Mouse (Mus musculus) forebrain, embryonic 10.5 days (tissue): Measurements from ENCODE around the gene Kera. TPM values are rescaled to one million over a fixed set of nuclear protein-coding genes. Genes with fewer than 3 reads are reported as not detected.

Experiments used
- DNase-seq: peaks from one replicate; pipeline ENCODE4 v3.0.0-alpha.2; 2017; ENCODE audit warnings: low spot score; ENCODE audit errors: extremely low spot score
- H3K27ac ChIP-seq: fragments of 300-500 bp; sonication (generic); 2 replicates; pipeline ENCODE4 v1.5.1; 2016; ENCODE audit warnings: mild to moderate bottlenecking
- H3K27me3 ChIP-seq: fragments of 300-500 bp; sonication (generic); 2 replicates; pipeline ENCODE4 v1.6.1; 2016; ENCODE audit warnings: mild to moderate bottlenecking; ENCODE audit not compliant: poor library complexity, severe bottlenecking
- H3K36me3 ChIP-seq: fragments of 300-500 bp; sonication (generic); replicated peaks from 2 replicates; pipeline ENCODE4 v1.6.1; 2016; ENCODE audit warnings: mild to moderate bottlenecking, moderate library complexity
- H3K4me1 ChIP-seq: fragments of 300-500 bp; sonication (generic); 2 replicates; pipeline ENCODE4 v1.6.1; 2016
- H3K4me3 ChIP-seq: fragments of 300-500 bp; sonication (generic); 2 replicates; pipeline ENCODE4 v1.5.1; 2016; ENCODE audit warnings: mild to moderate bottlenecking, moderate library complexity
- H3K9me3 ChIP-seq: fragments of 300-500 bp; sonication (generic); 2 replicates; pipeline ENCODE4 v1.6.1; 2016; ENCODE audit warnings: mild to moderate bottlenecking, moderate library complexity
- WGBS: fragments of 180-500 bp; shearing (Covaris S2); methylation state at CpG from one replicate; pipeline ENCODE4 v1.1.7; 2016; 5-methylcytosine and 5-hydroxymethylcytosine counted together
- polyA plus RNA-seq: library from polyadenylated mRNA; unstranded; fragments of >200 nt; fragmentation: Nextera tagmentation; extraction: Ambion mirVana; gene quantifications from 2 replicates; pipeline ENCODE4 v1.2.1, GENCODE M21; 2016

Gene Kera
- polyA plus RNA-seq: not detected in 2 replicates

DNA sequence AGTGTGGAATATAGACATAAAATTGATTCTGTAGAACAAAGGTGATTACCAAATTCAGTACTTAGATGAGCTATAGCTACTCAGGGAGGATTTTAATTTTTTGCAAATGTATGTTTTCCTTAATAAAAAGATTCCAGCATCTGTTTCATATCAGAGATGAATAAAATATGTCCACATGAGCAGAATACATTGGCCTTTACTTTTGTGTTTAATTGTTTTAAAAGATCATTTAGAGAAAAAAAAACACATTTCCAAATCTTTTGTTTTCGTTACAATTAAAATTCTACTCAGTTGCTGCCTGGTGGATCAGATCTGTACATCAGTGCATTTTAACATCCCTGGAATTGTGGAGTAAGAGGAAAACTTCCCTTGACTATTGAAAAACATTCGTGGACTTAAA lies at the start of gene Kera:
Kera (plus strand) TSS at position 301 of the 400 bp plus-strand sequence.
- Histone ChIP-seq H3K36me3 (no peaks in the 10 kb centered on the region), H3K27me3 (no peaks in the 10 kb centered on the region), H3K4me3 (no peak within 1 kb of the TSS), H3K27ac (no peak within 1 kb of the TSS), H3K4me1 (no peaks in the 10 kb centered on the region), H3K9me3 (no peaks in the 10 kb centered on the region)
- 89% methylated on average over 2 of the region's 2 CpGs for WGBS
- no peak for DNase-seq

DNA sequence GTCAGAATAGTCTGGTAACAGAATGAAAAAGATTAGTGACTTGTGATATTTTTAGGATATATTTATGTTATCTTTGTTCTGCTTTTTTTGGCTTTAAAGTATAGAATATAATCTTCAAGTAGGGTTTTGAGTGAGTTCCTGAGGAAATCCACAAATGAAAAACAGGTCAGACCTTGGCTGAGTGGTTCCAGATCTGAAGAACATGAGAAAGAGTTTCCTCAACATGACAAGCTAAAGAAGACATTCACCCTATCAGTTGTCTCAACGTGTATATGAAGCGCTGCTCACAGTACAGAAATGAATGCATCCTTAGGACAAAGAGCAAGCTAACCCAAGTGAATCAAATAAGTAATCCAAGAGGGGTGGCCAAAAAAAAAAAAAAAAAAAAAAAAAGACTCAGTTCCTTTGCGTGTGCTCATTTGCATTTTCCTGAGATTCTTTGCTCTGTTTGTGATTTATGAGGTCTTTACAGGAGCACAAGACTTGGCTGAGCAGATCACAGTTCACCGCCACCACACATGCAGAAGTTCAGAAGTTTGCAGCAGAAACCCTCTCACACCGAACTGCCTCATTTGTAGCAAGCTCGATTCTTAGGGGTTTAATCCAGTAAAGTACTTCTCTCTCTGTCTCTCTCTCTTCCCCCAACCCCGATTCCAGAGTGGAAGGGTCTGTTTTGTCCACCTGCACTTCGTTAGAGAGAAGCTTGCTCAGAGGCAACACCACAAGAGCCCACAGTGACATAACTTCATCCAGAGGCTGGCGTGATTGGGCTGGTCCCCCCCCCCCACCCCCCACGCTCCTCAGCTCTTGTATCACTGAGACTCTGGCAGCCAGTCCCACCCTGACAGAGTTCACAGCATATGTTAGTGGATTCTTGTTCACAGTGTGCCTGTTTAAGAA lies 41.5 kb upstream of the Kera start, which contains the start of gene Lum:
Lum (plus strand) TSS at position 172 of the 900 bp plus-strand sequence.
- 0 out of 2 replicates have a peak, but pooled peaks cover 4% of the 10 kb centered on the region for H3K36me3 ChIP-seq
- H3K27me3 ChIP-seq: no peaks in the 10 kb centered on the region
- H3K4me1 ChIP-seq: peaks cover 10% of the 10 kb centered on the region
- DNase-seq: peak; percentile 37
- 57% methylated on average over 10 of the region's 10 CpGs for WGBS
- no peaks in the 10 kb centered on the region for H3K9me3 ChIP-seq
- peak within 1 kb of the TSS; percentile 75 for H3K27ac ChIP-seq
- no peak within 1 kb of the TSS for H3K4me3 ChIP-seq

DNA sequence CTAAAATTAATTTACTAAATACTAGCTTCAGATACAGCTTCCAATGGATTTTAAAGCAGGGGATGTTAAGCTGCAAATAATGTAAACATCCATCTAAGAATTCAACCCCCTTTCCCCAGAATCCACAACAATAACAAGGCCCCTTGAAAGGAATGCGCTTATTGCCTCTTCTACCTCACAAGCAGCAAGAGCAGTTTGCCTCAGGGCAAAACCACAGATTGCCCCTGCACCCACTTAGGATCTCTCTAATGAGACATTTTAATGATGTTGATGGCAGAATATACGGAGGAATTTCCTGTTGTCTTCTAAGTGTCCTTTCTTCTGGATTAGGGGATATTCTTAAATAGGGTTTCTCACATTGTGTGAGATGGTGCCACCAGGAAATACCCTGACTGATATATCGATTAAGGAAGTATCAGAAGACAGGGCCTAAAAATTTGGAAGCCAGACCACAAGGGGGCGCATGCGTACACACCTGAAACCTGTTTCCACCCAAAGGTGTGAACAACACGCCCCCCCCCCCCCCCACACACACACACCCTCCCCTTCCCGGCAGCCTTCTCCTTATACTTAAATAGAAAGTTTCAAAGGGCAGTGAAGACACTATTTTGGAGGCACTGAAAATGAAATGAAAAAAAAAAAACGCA lies 39.1 kb upstream of the Kera start:
- peak; percentile 18 for DNase-seq
- 53% methylated on average over 8 of the region's 8 CpGs for WGBS

DNA sequence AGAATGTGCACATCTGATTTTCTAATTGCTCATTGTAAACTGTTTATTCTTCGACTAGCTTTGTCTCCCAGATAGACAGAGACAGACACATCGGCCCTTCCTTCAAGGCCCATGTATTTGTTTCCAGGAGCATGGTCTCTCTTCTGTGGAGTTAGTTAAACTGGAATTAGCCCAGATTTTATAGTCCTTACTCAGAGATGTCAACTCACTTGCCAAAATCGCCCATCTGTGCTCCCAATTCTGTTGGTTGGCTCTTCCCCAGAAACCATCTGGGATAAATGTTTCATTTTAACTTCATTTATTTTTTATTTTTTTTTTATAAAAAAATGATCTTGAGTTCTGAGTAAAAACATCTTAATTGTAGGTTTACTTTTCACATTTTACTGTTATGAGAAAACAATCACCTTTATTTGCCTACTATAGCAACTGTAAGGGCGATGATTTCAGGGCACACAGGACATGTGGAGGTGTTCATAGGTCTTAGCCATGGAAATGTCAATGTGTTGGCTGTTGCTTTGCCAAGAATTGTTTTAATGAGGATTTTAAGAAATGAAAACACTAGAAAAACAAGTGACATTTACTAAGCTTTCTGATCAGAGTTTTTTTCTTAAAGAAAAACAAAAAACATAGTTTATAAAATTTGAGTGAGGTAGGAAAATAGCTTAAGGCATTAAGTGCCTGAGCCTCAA lies 24.0 kb upstream of the Kera start:
- H3K36me3 ChIP-seq: no peaks in the 10 kb centered on the region
- H3K4me1 ChIP-seq: no peaks in the 10 kb centered on the region
- WGBS: 88% methylated on average over 4 of the region's 4 CpGs
- no peaks in the 10 kb centered on the region for H3K9me3 ChIP-seq
- H3K27ac ChIP-seq: no peak overlapping the region
- H3K4me3 ChIP-seq: no peak overlapping the region
- no peaks in the 10 kb centered on the region for H3K27me3 ChIP-seq
- no peak for DNase-seq

More for the DNA sequence above, 39.1 kb upstream of the Kera start:
- Histone ChIP-seq H3K9me3 (no peaks in the 10 kb centered on the region), H3K27me3 (no peaks in the 10 kb centered on the region), H3K4me1 (peaks cover 10% of the 10 kb centered on the region), H3K36me3 (0 out of 2 replicates have a peak, but pooled peaks cover 4% of the 10 kb centered on the region), H3K4me3 (no peak overlapping the region), H3K27ac (no peak overlapping the region)

DNA sequence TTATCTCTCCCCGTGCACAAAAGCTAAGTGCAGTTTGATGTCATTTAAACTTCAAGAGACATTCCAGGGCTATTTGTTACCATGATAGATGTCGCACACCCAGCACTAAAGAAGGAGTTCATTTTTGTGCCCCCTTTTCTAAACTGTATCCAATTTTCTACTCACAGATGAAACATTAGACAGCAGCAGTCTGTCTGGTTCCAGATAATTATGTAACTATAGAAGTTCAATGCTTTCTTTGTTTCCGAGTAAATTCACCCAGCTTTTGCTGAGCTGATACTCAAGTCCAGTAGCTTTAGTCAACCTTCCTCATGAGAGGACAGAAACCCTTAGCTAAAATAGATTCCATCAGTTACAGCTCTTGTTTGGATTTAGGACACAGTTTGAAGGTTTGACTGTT lies 22.5 kb upstream of the Kera start:
- H3K4me3 ChIP-seq: no peak overlapping the region
- no peaks in the 10 kb centered on the region for H3K9me3 ChIP-seq
- no peak overlapping the region for H3K27ac ChIP-seq
- no peaks in the 10 kb centered on the region for H3K4me1 ChIP-seq
- H3K27me3 ChIP-seq: no peaks in the 10 kb centered on the region
- no peak for DNase-seq
- 78% methylated on average over 3 of the region's 3 CpGs for WGBS
- no peaks in the 10 kb centered on the region for H3K36me3 ChIP-seq

DNA sequence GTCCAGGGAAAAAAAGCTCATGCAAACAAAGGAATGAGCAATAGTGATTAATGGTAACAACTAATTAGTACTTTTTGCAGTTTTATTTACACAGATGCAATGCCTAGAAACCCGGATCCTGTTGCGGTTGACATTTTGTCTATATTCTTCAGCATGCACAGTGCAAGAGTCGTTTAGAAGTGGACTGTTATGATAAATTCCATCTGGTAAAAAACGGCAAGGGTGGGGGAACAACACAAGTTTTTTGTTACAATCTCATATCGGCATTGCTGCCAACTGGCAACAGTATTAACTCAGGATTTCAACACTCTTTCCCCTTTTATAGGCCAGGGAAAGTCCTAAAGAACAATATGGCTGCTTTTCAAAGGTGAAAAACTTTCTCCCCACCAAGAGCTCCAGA lies 19.5 kb upstream of the Kera start:
- no peak overlapping the region for H3K27ac ChIP-seq
- H3K9me3 ChIP-seq: no peaks in the 10 kb centered on the region
- 91% methylated on average over 5 of the region's 5 CpGs for WGBS
- no peaks in the 10 kb centered on the region for H3K36me3 ChIP-seq
- DNase-seq: no peak
- H3K4me3 ChIP-seq: no peak overlapping the region
- H3K4me1 ChIP-seq: no peaks in the 10 kb centered on the region
- H3K27me3 ChIP-seq: no peaks in the 10 kb centered on the region

DNA sequence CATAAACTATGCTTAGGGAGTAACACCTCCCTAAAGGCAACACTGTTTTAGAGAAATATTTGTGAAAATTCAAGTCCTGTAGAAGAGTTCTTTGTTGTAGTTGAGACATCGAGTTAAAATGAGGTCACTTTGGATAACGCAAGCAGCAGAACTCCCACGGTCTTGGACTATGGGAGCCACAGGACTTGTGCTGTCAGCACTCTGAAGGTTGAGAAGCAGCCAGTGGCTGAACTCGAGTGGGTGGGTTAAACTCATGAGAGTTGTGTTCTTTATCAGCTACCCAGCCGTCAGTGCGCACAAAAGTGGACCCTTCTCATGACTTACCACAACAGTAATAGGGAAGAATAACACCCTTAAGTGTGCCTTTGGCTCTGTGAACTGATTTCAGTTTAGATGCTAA lies 17.1 kb upstream of the Kera start:
- WGBS: 90% methylated on average over 6 of the region's 6 CpGs
- H3K9me3 ChIP-seq: no peaks in the 10 kb centered on the region
- H3K36me3 ChIP-seq: no peaks in the 10 kb centered on the region
- DNase-seq: no peak
- no peaks in the 10 kb centered on the region for H3K4me1 ChIP-seq
- H3K27ac ChIP-seq: no peak overlapping the region
- no peaks in the 10 kb centered on the region for H3K27me3 ChIP-seq
- H3K4me3 ChIP-seq: no peak overlapping the region

DNA sequence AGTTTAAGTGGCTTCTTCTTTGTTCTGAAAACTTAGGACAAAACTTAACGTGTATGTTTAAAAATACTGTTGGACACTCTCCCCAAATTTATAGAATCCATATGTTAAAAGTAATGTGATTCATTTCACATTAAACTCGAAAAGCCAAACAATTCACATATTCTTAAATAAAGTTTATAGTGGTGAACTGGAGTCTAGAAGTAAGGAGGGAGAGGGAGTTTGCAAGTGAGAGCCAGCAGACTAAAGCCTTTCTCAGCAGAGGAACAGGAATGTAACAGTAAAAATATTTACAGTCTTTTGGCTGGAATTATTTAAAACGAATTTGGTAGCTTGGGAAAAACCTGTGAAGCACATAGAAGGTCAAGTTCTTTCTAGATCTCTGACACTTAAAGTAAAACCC lies 15.6 kb upstream of the Kera start:
- Histone ChIP-seq H3K4me3 (no peak overlapping the region), H3K36me3 (no peaks in the 10 kb centered on the region), H3K27ac (no peak overlapping the region), H3K9me3 (no peaks in the 10 kb centered on the region), H3K27me3 (no peaks in the 10 kb centered on the region), H3K4me1 (no peaks in the 10 kb centered on the region)
- DNase-seq: no peak
- 76% methylated on average over 3 of the region's 3 CpGs for WGBS

DNA sequence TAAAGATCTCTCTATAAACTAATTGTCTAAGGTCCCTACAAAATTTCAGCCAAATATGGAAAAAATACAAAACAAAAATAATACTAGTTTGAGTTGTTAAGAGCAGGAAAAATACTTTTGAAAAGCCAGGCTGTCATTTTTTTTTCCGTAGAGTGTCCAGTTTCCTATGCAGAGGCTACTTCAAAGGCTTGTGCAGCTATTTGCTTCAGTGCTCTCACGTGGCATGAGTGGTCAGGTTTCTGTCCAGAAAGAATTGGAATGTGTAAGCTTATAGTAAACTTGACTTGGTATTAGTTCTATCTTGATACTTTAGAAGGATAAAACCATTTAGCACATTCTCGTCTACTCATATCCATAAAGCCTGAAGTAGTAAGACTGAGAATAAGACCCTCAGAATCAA lies 15.0 kb upstream of the Kera start:
- H3K4me1 ChIP-seq: no peaks in the 10 kb centered on the region
- H3K27me3 ChIP-seq: no peaks in the 10 kb centered on the region
- no peaks in the 10 kb centered on the region for H3K9me3 ChIP-seq
- H3K27ac ChIP-seq: no peak overlapping the region
- H3K36me3 ChIP-seq: no peaks in the 10 kb centered on the region
- no peak overlapping the region for H3K4me3 ChIP-seq
- 78% methylated on average over 3 of the region's 3 CpGs for WGBS
- no peak for DNase-seq

DNA sequence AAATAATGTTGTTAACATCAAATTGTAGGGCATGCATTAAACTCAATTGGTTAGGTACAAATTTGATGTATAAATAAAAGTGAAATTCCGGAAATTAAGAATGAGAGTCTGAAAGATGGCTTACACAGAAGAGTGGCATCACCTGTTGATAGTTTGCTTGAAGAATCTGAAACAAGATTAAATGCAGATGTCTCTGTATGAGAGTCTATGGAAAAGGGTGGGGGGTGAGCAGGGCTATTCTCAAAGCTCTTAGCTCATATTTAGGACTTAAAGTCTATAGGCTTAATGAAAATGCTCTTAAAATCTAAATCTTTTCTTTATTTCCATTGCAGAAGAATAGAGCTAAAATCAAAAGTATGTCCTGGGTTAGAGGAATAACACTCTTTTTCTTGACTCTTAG lies 11.0 kb upstream of the Kera start:
- Histone ChIP-seq H3K4me3 (no peak overlapping the region), H3K27me3 (no peaks in the 10 kb centered on the region), H3K27ac (no peak overlapping the region), H3K4me1 (no peaks in the 10 kb centered on the region), H3K9me3 (no peaks in the 10 kb centered on the region), H3K36me3 (no peaks in the 10 kb centered on the region)
- WGBS: 65% methylated on average over 1 of the region's 1 CpGs
- no peak for DNase-seq

DNA sequence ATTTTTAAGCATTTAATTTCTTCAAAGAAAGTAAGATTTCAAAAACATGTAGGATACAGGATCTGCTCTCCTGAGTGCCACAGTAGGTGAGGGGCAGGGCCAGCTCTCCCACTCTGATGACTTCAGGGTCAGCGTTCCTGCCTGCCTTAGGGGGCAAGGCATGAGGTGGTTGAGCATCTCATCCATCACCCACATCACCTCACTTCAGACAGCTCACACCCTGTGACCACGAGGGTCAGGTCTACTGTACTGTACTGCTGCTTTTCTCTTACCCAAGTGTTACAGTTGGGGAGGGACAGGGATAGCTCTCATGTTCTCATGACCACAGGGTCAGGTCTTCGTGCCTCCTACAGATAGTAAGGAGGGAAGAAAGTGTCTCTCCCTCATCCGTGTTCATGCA lies 4.9 kb upstream of the Kera start:
- H3K9me3 ChIP-seq: no peaks in the 10 kb centered on the region
- no peak for DNase-seq
- no peaks in the 10 kb centered on the region for H3K4me1 ChIP-seq
- WGBS: 85% methylated on average over 4 of the region's 4 CpGs
- H3K27ac ChIP-seq: no peak overlapping the region
- H3K4me3 ChIP-seq: no peak overlapping the region
- no peaks in the 10 kb centered on the region for H3K36me3 ChIP-seq
- H3K27me3 ChIP-seq: no peaks in the 10 kb centered on the region

DNA sequence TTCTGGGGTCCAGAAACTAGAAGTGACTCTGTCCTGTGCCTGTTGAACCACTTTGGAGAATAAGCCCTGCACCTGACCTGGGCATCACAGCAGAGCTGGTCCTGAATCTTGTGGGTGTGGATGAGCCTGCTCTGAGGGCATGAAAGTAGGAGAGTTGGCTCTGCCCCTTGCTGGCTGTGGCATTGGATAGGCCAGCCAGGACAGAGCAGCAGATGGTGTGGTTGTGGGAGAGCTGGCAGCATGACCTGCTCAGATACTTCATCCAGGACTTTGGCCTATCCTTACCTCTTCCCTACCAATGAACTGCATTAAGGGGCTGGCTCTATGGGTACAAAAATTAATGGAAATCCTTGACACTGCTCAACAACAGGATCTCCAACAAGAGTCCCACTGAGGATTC lies 3.4 kb upstream of the Kera start:
- no peaks in the 10 kb centered on the region for H3K4me1 ChIP-seq
- no peaks in the 10 kb centered on the region for H3K27me3 ChIP-seq
- no peak overlapping the region for H3K4me3 ChIP-seq
- no peaks in the 10 kb centered on the region for H3K9me3 ChIP-seq
- no peak overlapping the region for H3K27ac ChIP-seq
- no peaks in the 10 kb centered on the region for H3K36me3 ChIP-seq
- no peak for DNase-seq

DNA sequence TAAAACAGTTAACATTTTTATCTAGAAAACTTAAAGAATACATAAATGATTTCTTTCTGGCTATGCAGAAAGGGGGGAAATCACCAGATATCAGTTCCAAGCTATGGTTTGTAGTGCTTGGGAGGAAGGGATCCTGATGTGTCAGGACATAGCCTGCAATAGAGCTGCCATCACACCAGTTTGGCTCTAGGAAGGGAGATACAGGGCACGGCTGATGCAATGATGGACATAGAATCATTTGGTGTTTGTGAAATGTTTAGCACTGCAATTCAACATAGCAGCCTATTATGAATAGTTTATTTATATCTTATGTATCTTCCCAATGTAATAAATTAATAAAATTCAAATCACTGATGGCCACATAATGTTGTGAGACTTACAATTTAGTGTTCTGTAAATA lies 15.6 kb downstream of the Kera start:
- H3K9me3 ChIP-seq: no peaks in the 10 kb centered on the region
- no peaks in the 10 kb centered on the region for H3K27me3 ChIP-seq
- H3K27ac ChIP-seq: no peak overlapping the region
- WGBS: 91% methylated on average over 1 of the region's 1 CpGs
- H3K4me3 ChIP-seq: no peak overlapping the region
- H3K36me3 ChIP-seq: no peaks in the 10 kb centered on the region
- no peaks in the 10 kb centered on the region for H3K4me1 ChIP-seq
- DNase-seq: no peak
